Mouse (Mus musculus) cortical plate, adult 2 months (tissue): Measurements from ENCODE around the gene Rnf208.
A peak's percentile ranks its signal among the peaks of the same experiment; 100 is the strongest.

Experiments
- CTCF ChIP-seq: fragments of 200-500 bp; IDR thresholded peaks from 2 replicates; pipeline ENCODE4 v1.5.1; 2011; ENCODE audit warnings: mild to moderate bottlenecking, control low read depth, low read length; ENCODE audit not compliant: insufficient read depth; ENCODE audit errors: extremely low read depth
- POLR2A ChIP-seq: fragments of 200-500 bp; IDR thresholded peaks from 2 replicates; pipeline ENCODE4 v1.6.1; 2011; ENCODE audit warnings: mild to moderate bottlenecking, low read length, control low read depth; ENCODE audit not compliant: insufficient read depth; ENCODE audit errors: extremely low read depth

GRCm38 (mm10) chr2:25258887-25259286, 16.8 kb downstream of the Rnf208 start:
- TF ChIP-seq POLR2A (no peak), CTCF (peak; percentile 27; the same call in 1 of the 2 replicates)
